Mouse (Mus musculus) heart, adult 2 months (tissue): ENCODE measurements around the gene Slc23a2.

Source experiments
- CTCF ChIP-seq: fragments of 200-600 bp; IDR thresholded peaks from 2 replicates; pipeline ENCODE4 v1.8.1; 2022; ENCODE audit warnings: antibody characterized with exemption, mild to moderate bottlenecking, moderate library complexity
- POLR2A ChIP-seq: fragments of 200-500 bp; IDR thresholded peaks from 2 replicates; pipeline ENCODE4 v1.6.1; 2011; ENCODE audit warnings: mild to moderate bottlenecking, low read depth, low read length, control low read depth; ENCODE audit not compliant: insufficient read depth

- TF ChIP-seq CTCF (no peak), POLR2A (0 out of 2 replicates have a peak, but pooled peaks have one; percentile 37)
Measured at GRCm38 (mm10) chr2:132029646-132030417, 115.1 kb downstream of the Slc23a2 start, which contains the start of gene Rassf2.
